Mouse (Mus musculus) midbrain, embryonic 14.5 days (tissue): ENCODE data around the gene Adgrg4. TPM values are rescaled to one million over a fixed set of nuclear protein-coding genes. Genes with fewer than 3 reads are reported as not detected.
A peak's percentile ranks its signal among the peaks of the same experiment; 100 is the strongest.

Experiments used
- ATAC-seq: fragments of 200-750 bp; cut with Nextera tagmentation; 2 replicates; pipeline ENCODE4 v1.8.0; 2017; ENCODE audit warnings: moderate number of reproducible peaks, moderate library complexity; ENCODE audit not compliant: low FRiP score, low TSS enrichment
- DNase-seq: peaks from one replicate; pipeline ENCODE4 v3.0.0-alpha.2; 2015
- H3K27ac ChIP-seq: fragments of 300-500 bp; sonication (generic); replicated peaks from 2 replicates; pipeline ENCODE4 v1.5.1; 2014; ENCODE audit warnings: mild to moderate bottlenecking, low read depth, low read length, moderate library complexity
- H3K27me3 ChIP-seq: fragments of 300-500 bp; sonication (generic); 2 replicates; pipeline ENCODE4 v1.6.1; 2014; ENCODE audit warnings: low read length, control low read depth, mixed read lengths; ENCODE audit not compliant: control insufficient read depth, insufficient read depth
- H3K36me3 ChIP-seq: fragments of 300-500 bp; sonication (generic); 2 replicates; pipeline ENCODE4 v1.6.1; 2014; ENCODE audit warnings: low read length, control low read depth; ENCODE audit not compliant: control insufficient read depth, insufficient read depth
- H3K4me1 ChIP-seq: fragments of 300-500 bp; sonication (generic); 2 replicates; pipeline ENCODE4 v1.6.1; 2014; ENCODE audit warnings: mild to moderate bottlenecking, antibody characterized with exemption, low read length, control low read depth; ENCODE audit not compliant: control insufficient read depth, insufficient read depth
- H3K4me2 ChIP-seq: fragments of 300-500 bp; sonication (generic); 2 replicates; pipeline ENCODE4 v1.6.1; 2014; ENCODE audit warnings: mild to moderate bottlenecking, low read length, moderate library complexity
- H3K4me3 ChIP-seq: fragments of 300-500 bp; sonication (generic); replicated peaks from 2 replicates; pipeline ENCODE4 v1.5.1; 2014; ENCODE audit warnings: low read depth, low read length
- H3K9ac ChIP-seq: fragments of 300-500 bp; sonication (generic); replicated peaks from 2 replicates; pipeline ENCODE4 v1.6.1; 2014; ENCODE audit warnings: mild to moderate bottlenecking, low read length, moderate library complexity
- H3K9me3 ChIP-seq: fragments of 300-500 bp; sonication (generic); 2 replicates; pipeline ENCODE4 v1.6.1; 2016; ENCODE audit warnings: low read length, control low read depth, mixed read lengths; ENCODE audit not compliant: control insufficient read depth
- WGBS: fragments of 180-500 bp; shearing (Covaris S2); extraction: QIAGEN DNeasy Blood & Tissue Kit; methylation state at CpG from one replicate; pipeline ENCODE4 v1.1.7; 2014; 5-methylcytosine and 5-hydroxymethylcytosine counted together
- polyA plus RNA-seq: library from polyadenylated mRNA; unstranded; fragments of >200 nt; fragmentation: Nextera tagmentation; extraction: Ambion mirVana; gene quantifications from 2 replicates; pipeline ENCODE4 v1.2.1, GENCODE M21; 2014

The Adgrg4 gene
- polyA plus RNA-seq = 0.03 TPM in 1 of 2 replicates, not detected in the other

- Histone ChIP-seq H3K4me1 (no peaks in the 10 kb centered on the region), H3K36me3 (no peaks in the 10 kb centered on the region), H3K9ac (no peak within 1 kb of the TSS), H3K9me3 (no peaks in the 10 kb centered on the region), H3K27ac (no peak within 1 kb of the TSS), H3K4me3 (no peak within 1 kb of the TSS), H3K4me2 (no peak within 1 kb of the TSS), H3K27me3 (no peaks in the 10 kb centered on the region)
- no peak for ATAC-seq
- WGBS = 81% methylated on average over 2 of the region's 2 CpGs
- DNase-seq = no peak
Measured at GRCm38 (mm10) chrX:56869863-56870262, at the start of gene Adgrg4. Gene Adgrg4 (plus strand): TSS chrX:56870163.

GRCm38 (mm10) chrX:56821765-56822603 is 48.0 kb upstream of the Adgrg4 start, which contains the start of gene Map7d3:
Gene Map7d3 (minus strand): TSS chrX:56822326.
- Histone ChIP-seq H3K36me3 (no peaks in the 10 kb centered on the region), H3K27me3 (no peaks in the 10 kb centered on the region), H3K4me2 (peak within 1 kb of the TSS; percentile 61), H3K4me3 (peak within 1 kb of the TSS; percentile 34), H3K9ac (no peak within 1 kb of the TSS), H3K9me3 (no peaks in the 10 kb centered on the region), H3K27ac (no peak within 1 kb of the TSS), H3K4me1 (no peaks in the 10 kb centered on the region)
- peak; percentile 43; the same call in 1 of the 2 replicates for ATAC-seq
- WGBS = 24% methylated on average over 35 of the region's 35 CpGs
- DNase-seq = peak; percentile 29

- Histone ChIP-seq H3K27me3 (no peaks in the 10 kb centered on the region), H3K9me3 (no peaks in the 10 kb centered on the region), H3K36me3 (no peaks in the 10 kb centered on the region), H3K4me3 (no peak overlapping the region), H3K9ac (no peak overlapping the region), H3K4me2 (no peak overlapping the region), H3K27ac (no peak overlapping the region), H3K4me1 (no peaks in the 10 kb centered on the region)
- no peak for ATAC-seq
- DNase-seq = no peak
- WGBS = 87% methylated on average over 6 of the region's 6 CpGs
Measured at GRCm38 (mm10) chrX:56827492-56827891, 42.5 kb upstream of the Adgrg4 start.

GRCm38 (mm10) chrX:56835842-56836241 is 34.1 kb upstream of the Adgrg4 start:
- 89% methylated on average over 6 of the region's 6 CpGs for WGBS
- no peaks in the 10 kb centered on the region for H3K27me3 ChIP-seq
- no peak for ATAC-seq

GRCm38 (mm10) chrX:56839369-56839768 is 30.6 kb upstream of the Adgrg4 start:
- no peak for ATAC-seq
- H3K27ac ChIP-seq = no peak overlapping the region
- no peak overlapping the region for H3K9ac ChIP-seq
- peak; percentile 77 for DNase-seq
- H3K4me1 ChIP-seq = no peaks in the 10 kb centered on the region
- no peaks in the 10 kb centered on the region for H3K36me3 ChIP-seq
- no peaks in the 10 kb centered on the region for H3K27me3 ChIP-seq
- H3K4me3 ChIP-seq = no peak overlapping the region
- H3K4me2 ChIP-seq = no peak overlapping the region
- no peaks in the 10 kb centered on the region for H3K9me3 ChIP-seq

More at GRCm38 (mm10) chrX:56835842-56836241, 34.1 kb upstream of the Adgrg4 start:
- no peak overlapping the region for H3K4me2 ChIP-seq
- H3K9ac ChIP-seq = no peak overlapping the region
- no peaks in the 10 kb centered on the region for H3K36me3 ChIP-seq
- no peaks in the 10 kb centered on the region for H3K9me3 ChIP-seq
- DNase-seq = no peak
- no peaks in the 10 kb centered on the region for H3K4me1 ChIP-seq
- no peak overlapping the region for H3K27ac ChIP-seq
- H3K4me3 ChIP-seq = no peak overlapping the region

- DNase-seq = peak; percentile 32
- 76% methylated on average over 5 of the region's 5 CpGs for WGBS
Measured at GRCm38 (mm10) chrX:56841255-56841654, 28.7 kb upstream of the Adgrg4 start.

GRCm38 (mm10) chrX:57012891-57013290 is 142.9 kb downstream of the Adgrg4 start:
- Histone ChIP-seq H3K9ac (no peak overlapping the region), H3K4me3 (no peak overlapping the region), H3K9me3 (no peaks in the 10 kb centered on the region), H3K27ac (no peak overlapping the region), H3K4me2 (no peak overlapping the region), H3K4me1 (no peaks in the 10 kb centered on the region), H3K36me3 (no peaks in the 10 kb centered on the region), H3K27me3 (no peaks in the 10 kb centered on the region)
- no peak for DNase-seq
- WGBS = 67% methylated on average over 2 of the region's 2 CpGs
- ATAC-seq = no peak

More at GRCm38 (mm10) chrX:56841255-56841654, 28.7 kb upstream of the Adgrg4 start:
- no peak overlapping the region for H3K4me2 ChIP-seq
- no peak overlapping the region for H3K9ac ChIP-seq
- ATAC-seq = no peak
- no peaks in the 10 kb centered on the region for H3K36me3 ChIP-seq
- H3K9me3 ChIP-seq = no peaks in the 10 kb centered on the region
- H3K27ac ChIP-seq = no peak overlapping the region
- H3K4me3 ChIP-seq = no peak overlapping the region
- H3K4me1 ChIP-seq = no peaks in the 10 kb centered on the region
- H3K27me3 ChIP-seq = no peaks in the 10 kb centered on the region

- H3K27me3 ChIP-seq = no peaks in the 10 kb centered on the region
- H3K27ac ChIP-seq = no peak within 1 kb of the TSS
- H3K4me2 ChIP-seq = no peak within 1 kb of the TSS
- DNase-seq = no peak
- no peaks in the 10 kb centered on the region for H3K4me1 ChIP-seq
- H3K4me3 ChIP-seq = no peak within 1 kb of the TSS
- no peak within 1 kb of the TSS for H3K9ac ChIP-seq
- 78% methylated on average over 5 of the region's 5 CpGs for WGBS
- no peaks in the 10 kb centered on the region for H3K36me3 ChIP-seq
- no peak for ATAC-seq
- H3K9me3 ChIP-seq = no peaks in the 10 kb centered on the region
Measured at GRCm38 (mm10) chrX:57042774-57043173, 172.8 kb downstream of the Adgrg4 start, which contains the start of gene Brs3. Gene Brs3 (plus strand): TSS chrX:57043074.

- Histone ChIP-seq H3K9ac (no peak overlapping the region), H3K36me3 (no peaks in the 10 kb centered on the region), H3K4me1 (no peaks in the 10 kb centered on the region), H3K27me3 (no peaks in the 10 kb centered on the region), H3K9me3 (no peaks in the 10 kb centered on the region), H3K4me3 (no peak overlapping the region), H3K27ac (no peak overlapping the region), H3K4me2 (no peak overlapping the region)
- DNase-seq (peak; percentile 0), ATAC-seq (no peak)
- WGBS = 86% methylated on average over 6 of the region's 6 CpGs
Measured at GRCm38 (mm10) chrX:57043869-57044268, 173.9 kb downstream of the Adgrg4 start.
